Mouse (Mus musculus) limb, embryonic 11.5 days (tissue): ENCODE results near the gene Mmp7. TPM values are rescaled to one million over a fixed set of nuclear protein-coding genes. Genes with fewer than 3 reads are reported as not detected.

Source experiments
- ATAC-seq: fragments of 200-750 bp; cut with Nextera tagmentation; 2 replicates; pipeline ENCODE4 v1.8.0; 2017; ENCODE audit warnings: low read depth; ENCODE audit not compliant: insufficient number of reproducible peaks, low FRiP score, low TSS enrichment
- DNase-seq: peaks from one replicate; pipeline ENCODE4 v3.0.0-alpha.2; 2015; ENCODE audit warnings: low spot score
- H3K27ac ChIP-seq: fragments of 300-500 bp; sonication (generic); replicated peaks from 2 replicates; pipeline ENCODE4 v1.5.1; 2014; ENCODE audit warnings: low read depth, mild to moderate bottlenecking, low read length
- H3K27me3 ChIP-seq: fragments of 300-500 bp; sonication (generic); 2 replicates; pipeline ENCODE4 v1.6.1; 2014; ENCODE audit warnings: mild to moderate bottlenecking, low read length, mixed read lengths; ENCODE audit not compliant: control insufficient read depth, insufficient read depth
- H3K36me3 ChIP-seq: fragments of 300-500 bp; sonication (generic); 2 replicates; pipeline ENCODE4 v1.6.1; 2014; ENCODE audit warnings: mild to moderate bottlenecking, low read length, moderate library complexity, mixed read lengths; ENCODE audit not compliant: control insufficient read depth, insufficient read depth
- H3K4me1 ChIP-seq: fragments of 300-500 bp; sonication (generic); 2 replicates; pipeline ENCODE4 v1.6.1; 2014; ENCODE audit warnings: low read length, mixed read lengths; ENCODE audit not compliant: control insufficient read depth, insufficient read depth
- H3K4me2 ChIP-seq: fragments of 300-500 bp; sonication (generic); 2 replicates; pipeline ENCODE4 v1.6.1; 2014; ENCODE audit warnings: low read depth, mild to moderate bottlenecking, moderate library complexity; ENCODE audit not compliant: severe bottlenecking
- H3K4me3 ChIP-seq: fragments of 300-500 bp; sonication (generic); 2 replicates; pipeline ENCODE4 v1.5.1; 2014; ENCODE audit warnings: low read depth, low read length
- H3K9ac ChIP-seq: fragments of 300-500 bp; sonication (generic); 2 replicates; pipeline ENCODE4 v1.6.1; 2014; ENCODE audit warnings: mild to moderate bottlenecking, low read length
- H3K9me3 ChIP-seq: fragments of 300-500 bp; sonication (generic); 2 replicates; pipeline ENCODE4 v1.6.1; 2016; ENCODE audit warnings: low read length; ENCODE audit not compliant: control insufficient read depth
- WGBS: fragments of 180-500 bp; shearing (Covaris S2); extraction: QIAGEN DNeasy Blood & Tissue Kit; methylation state at CpG from one replicate; pipeline ENCODE4 v1.1.7; 2014; 5-methylcytosine and 5-hydroxymethylcytosine counted together
- polyA plus RNA-seq: library from polyadenylated mRNA; unstranded; fragments of >200 nt; fragmentation: Nextera tagmentation; extraction: Ambion mirVana; gene quantifications from 2 replicates; pipeline ENCODE4 v1.2.1, GENCODE M21; 2014

The Mmp7 gene
- polyA plus RNA-seq = not detected in 2 replicates

DNA sequence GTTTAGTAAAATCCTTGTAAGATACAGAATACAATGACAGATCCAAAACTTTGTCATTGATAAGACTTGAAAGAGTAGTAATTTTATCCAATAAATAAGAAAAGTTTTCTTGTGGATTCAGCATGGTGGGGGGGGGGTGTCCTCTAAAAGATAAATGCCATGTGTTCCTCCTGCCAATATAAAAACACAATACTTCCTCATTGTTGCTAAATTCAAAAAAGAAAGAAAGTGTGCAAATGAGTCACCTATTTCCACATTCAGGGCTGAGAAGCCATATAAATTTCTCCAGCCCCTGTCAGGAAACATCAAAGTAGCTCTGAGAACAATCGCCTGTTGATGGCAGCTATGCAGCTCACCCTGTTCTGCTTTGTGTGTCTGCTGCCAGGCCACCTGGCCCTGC lies at the start of gene Mmp7:
Gene Mmp7 (plus strand): TSS at position 301 of the 400 bp plus-strand sequence.
- 62% methylated on average over 1 of the region's 1 CpGs for WGBS
- no peaks in the 10 kb centered on the region for H3K4me1 ChIP-seq

DNA sequence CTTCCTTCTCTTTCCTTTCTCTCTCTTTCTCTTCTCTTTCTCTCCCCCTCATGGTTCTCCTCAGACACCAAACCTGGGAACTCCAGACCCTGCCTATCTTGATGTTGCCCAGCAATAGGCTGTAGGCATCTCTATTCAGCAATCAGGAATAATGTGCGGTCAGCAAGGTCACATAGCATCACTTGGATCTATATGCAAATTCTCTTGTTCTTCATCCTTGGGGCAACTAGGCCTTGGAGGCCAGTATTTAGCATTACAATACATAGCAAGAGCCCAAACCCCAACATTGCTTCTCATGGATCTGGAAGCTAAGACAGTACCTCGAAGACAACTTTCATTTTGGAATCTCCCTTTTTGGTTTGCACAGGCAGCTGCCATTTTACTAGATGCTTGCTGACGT lies 44.0 kb upstream of the Mmp7 start:
- DNase-seq = no peak
- no peaks in the 10 kb centered on the region for H3K4me1 ChIP-seq
- no peaks in the 10 kb centered on the region for H3K36me3 ChIP-seq
- no peak overlapping the region for H3K4me3 ChIP-seq
- H3K9me3 ChIP-seq = no peaks in the 10 kb centered on the region
- WGBS = 89% methylated on average over 3 of the region's 3 CpGs
- no peak for ATAC-seq
- H3K9ac ChIP-seq = no peak overlapping the region
- H3K27ac ChIP-seq = no peak overlapping the region
- H3K4me2 ChIP-seq = no peak overlapping the region
- no peaks in the 10 kb centered on the region for H3K27me3 ChIP-seq

More for the DNA sequence above, at the start of gene Mmp7:
- no peak within 1 kb of the TSS for H3K27ac ChIP-seq
- no peak within 1 kb of the TSS for H3K4me3 ChIP-seq
- no peak within 1 kb of the TSS for H3K4me2 ChIP-seq
- no peaks in the 10 kb centered on the region for H3K27me3 ChIP-seq
- ATAC-seq = no peak
- no peak for DNase-seq
- H3K36me3 ChIP-seq = no peaks in the 10 kb centered on the region
- no peaks in the 10 kb centered on the region for H3K9me3 ChIP-seq
- H3K9ac ChIP-seq = no peak within 1 kb of the TSS

DNA sequence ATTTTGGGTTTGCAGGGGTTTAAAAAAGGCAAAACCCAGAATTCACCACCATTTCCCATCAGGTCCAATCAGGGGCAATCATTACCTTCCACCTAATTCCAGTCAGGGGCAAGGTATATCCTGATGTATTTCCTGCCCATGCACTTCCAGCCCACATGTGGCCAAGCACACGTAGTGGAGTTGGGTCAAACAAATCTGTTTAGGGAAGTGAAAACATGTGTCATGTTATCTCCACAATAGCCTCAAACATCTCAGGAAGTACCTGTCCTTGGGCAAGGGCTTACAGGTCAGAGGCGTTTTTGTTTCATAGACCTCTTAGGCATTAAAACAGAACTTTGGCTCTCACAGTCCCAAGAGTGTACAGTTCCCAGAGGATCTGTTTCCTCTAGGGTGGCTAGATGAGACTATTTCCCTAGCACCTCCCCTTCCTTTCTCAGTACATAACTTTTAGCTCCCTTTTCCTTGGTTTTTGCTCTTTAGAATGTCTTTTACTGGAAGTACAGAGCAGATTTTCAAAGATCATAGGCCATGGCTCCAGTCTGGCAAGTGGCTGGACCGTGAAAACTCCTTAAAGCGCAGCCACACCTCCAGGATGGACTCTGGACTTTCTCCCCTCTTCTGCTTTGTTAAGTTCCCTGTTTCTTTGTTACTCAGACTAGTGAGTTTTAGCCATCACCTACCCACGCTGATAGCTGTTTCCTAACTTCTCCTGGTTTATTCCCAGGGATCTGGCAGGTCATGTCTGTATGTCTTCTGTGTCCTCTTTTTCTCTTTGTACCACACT lies 41.3 kb upstream of the Mmp7 start:
- DNase-seq = no peak
- Histone ChIP-seq H3K36me3 (no peaks in the 10 kb centered on the region), H3K27ac (no peak overlapping the region), H3K4me2 (no peak overlapping the region), H3K4me1 (no peaks in the 10 kb centered on the region), H3K27me3 (no peaks in the 10 kb centered on the region), H3K4me3 (no peak overlapping the region), H3K9ac (no peak overlapping the region), H3K9me3 (no peaks in the 10 kb centered on the region)
- 77% methylated on average over 5 of the region's 5 CpGs for WGBS
- ATAC-seq = no peak

DNA sequence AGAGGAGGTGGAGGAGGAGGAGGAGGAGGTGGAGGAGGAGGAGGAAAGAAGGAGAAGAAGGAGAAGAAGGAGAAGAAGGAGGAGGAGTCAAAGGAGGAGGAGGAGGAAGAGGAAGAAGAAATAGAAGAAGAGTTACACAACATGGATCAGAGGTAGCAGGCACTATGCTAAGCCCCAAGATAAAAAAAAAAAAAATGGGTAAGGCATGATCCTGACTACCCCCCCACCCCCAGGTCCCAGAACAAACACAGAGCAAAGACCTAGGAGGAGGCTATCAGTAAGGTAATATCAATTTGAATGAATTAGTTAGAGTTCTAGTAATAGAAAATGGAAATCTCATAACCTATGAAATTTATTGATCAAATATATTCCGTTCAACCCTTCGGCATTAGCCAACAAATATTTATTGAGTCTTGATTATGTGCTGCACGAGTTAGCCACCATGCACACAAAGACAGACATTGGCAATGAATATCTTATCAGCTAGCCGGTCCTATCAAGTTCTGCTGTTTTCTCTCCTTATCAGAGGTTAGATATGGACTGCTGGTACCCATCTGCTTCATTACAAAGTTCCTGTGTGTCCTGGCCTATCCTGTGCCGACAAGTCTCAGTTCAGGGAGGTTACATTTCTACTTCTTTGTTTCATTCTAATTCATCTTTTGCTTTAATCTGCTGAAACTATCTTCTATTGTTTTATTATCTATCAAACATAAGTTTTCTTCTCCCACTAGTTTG lies 39.4 kb upstream of the Mmp7 start:
- H3K4me3 ChIP-seq = no peak overlapping the region
- no peaks in the 10 kb centered on the region for H3K27me3 ChIP-seq
- ATAC-seq (no peak), DNase-seq (no peak)
- no peak overlapping the region for H3K4me2 ChIP-seq
- no peak overlapping the region for H3K27ac ChIP-seq
- H3K36me3 ChIP-seq = no peaks in the 10 kb centered on the region
- no peaks in the 10 kb centered on the region for H3K4me1 ChIP-seq
- H3K9me3 ChIP-seq = no peaks in the 10 kb centered on the region
- no peak overlapping the region for H3K9ac ChIP-seq
- 89% methylated on average over 5 of the region's 5 CpGs for WGBS

GRCm38 (mm10) chr9:7657946-7658345 lies 33.9 kb upstream of the Mmp7 start:
- H3K9me3 ChIP-seq = no peaks in the 10 kb centered on the region
- 83% methylated on average over 4 of the region's 4 CpGs for WGBS
- H3K27ac ChIP-seq = no peak overlapping the region
- DNase-seq = no peak
- no peak overlapping the region for H3K9ac ChIP-seq
- H3K27me3 ChIP-seq = no peaks in the 10 kb centered on the region
- no peak overlapping the region for H3K4me2 ChIP-seq
- no peak for ATAC-seq
- no peaks in the 10 kb centered on the region for H3K4me1 ChIP-seq
- H3K4me3 ChIP-seq = no peak overlapping the region
- no peaks in the 10 kb centered on the region for H3K36me3 ChIP-seq

DNA sequence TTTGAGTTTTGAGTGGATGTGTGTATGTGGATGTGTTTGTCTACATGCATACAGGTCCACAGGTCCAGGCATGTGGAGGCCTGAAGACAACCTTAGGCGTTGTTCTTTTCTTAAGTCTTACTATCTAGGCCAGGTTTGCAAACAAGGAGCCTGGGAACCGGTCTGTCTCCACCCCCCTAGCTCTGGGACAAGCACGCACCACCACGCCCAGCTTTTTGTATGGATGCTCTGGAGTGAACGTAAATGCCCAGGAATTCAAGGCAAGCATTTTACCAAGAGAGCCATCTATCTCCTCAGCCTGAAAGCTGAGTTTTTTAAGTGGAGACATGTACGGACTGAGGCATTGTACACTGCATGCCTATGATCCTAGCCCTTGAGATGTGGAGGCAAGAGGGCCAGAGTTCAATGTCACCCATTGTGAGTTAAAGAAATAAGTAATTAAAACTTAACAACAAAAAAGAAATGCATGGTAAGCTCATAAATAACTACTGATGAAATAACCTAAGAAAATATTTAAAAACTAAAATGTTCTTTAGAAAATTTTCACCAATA lies 32.3 kb upstream of the Mmp7 start:
- WGBS = 85% methylated on average over 6 of the region's 6 CpGs
- no peak overlapping the region for H3K27ac ChIP-seq
- H3K9ac ChIP-seq = no peak overlapping the region
- no peaks in the 10 kb centered on the region for H3K36me3 ChIP-seq
- no peak for DNase-seq
- no peak for ATAC-seq
- H3K9me3 ChIP-seq = no peaks in the 10 kb centered on the region
- no peak overlapping the region for H3K4me3 ChIP-seq
- no peak overlapping the region for H3K4me2 ChIP-seq
- H3K4me1 ChIP-seq = no peaks in the 10 kb centered on the region
- H3K27me3 ChIP-seq = no peaks in the 10 kb centered on the region

DNA sequence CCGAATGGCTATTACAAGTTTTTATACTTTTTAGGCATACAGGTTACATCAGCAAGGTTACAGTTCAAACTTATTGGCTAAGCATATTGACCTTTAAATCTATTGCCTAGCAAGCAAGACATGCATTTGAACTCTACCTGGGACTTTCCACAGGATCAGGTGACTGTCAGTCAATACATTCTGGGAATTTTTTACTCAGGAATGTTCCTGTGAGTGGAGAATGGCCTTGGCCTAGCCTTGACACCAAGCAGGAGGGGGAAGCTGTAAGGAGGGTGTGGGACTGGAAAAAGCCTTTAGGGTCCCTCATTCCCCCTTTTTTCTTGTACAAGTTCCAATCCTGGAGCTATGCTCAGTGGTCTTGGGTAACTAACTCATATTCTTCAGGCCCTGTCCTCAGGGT lies 30.5 kb upstream of the Mmp7 start:
- no peak overlapping the region for H3K9ac ChIP-seq
- no peak overlapping the region for H3K4me3 ChIP-seq
- no peaks in the 10 kb centered on the region for H3K9me3 ChIP-seq
- DNase-seq = no peak
- no peaks in the 10 kb centered on the region for H3K4me1 ChIP-seq
- H3K27me3 ChIP-seq = no peaks in the 10 kb centered on the region
- H3K27ac ChIP-seq = no peak overlapping the region
- WGBS = 91% methylated on average over 1 of the region's 1 CpGs
- H3K36me3 ChIP-seq = no peaks in the 10 kb centered on the region
- no peak for ATAC-seq
- H3K4me2 ChIP-seq = no peak overlapping the region

DNA sequence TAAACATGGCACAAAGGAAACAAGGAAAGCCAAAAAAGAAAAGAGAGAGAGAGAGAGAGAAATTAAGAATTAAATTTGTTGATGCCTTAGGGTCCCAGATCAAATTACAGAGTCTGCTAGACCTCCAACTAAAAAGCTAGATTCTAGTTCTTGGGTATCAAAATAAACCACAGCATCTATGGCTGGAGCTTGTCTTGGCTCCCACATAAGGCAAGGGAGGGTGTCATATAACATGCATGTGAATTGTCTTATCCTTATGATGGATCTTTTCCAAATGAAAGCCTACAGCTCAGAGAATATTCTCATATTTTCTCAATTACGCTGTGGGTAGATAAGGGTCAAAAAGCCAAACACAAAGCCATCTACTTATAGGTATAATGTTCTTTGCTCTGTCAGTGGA lies 22.2 kb upstream of the Mmp7 start:
- DNase-seq (no peak), ATAC-seq (no peak)
- Histone ChIP-seq H3K4me2 (no peak overlapping the region), H3K27me3 (no peaks in the 10 kb centered on the region), H3K4me1 (no peaks in the 10 kb centered on the region), H3K27ac (no peak overlapping the region), H3K36me3 (no peaks in the 10 kb centered on the region), H3K9me3 (no peaks in the 10 kb centered on the region), H3K9ac (no peak overlapping the region), H3K4me3 (no peak overlapping the region)
- 97% methylated on average over 1 of the region's 1 CpGs for WGBS
